Comparison of ENCODE assay signal across 10 mouse cellular contexts in the genomic region with DNA sequence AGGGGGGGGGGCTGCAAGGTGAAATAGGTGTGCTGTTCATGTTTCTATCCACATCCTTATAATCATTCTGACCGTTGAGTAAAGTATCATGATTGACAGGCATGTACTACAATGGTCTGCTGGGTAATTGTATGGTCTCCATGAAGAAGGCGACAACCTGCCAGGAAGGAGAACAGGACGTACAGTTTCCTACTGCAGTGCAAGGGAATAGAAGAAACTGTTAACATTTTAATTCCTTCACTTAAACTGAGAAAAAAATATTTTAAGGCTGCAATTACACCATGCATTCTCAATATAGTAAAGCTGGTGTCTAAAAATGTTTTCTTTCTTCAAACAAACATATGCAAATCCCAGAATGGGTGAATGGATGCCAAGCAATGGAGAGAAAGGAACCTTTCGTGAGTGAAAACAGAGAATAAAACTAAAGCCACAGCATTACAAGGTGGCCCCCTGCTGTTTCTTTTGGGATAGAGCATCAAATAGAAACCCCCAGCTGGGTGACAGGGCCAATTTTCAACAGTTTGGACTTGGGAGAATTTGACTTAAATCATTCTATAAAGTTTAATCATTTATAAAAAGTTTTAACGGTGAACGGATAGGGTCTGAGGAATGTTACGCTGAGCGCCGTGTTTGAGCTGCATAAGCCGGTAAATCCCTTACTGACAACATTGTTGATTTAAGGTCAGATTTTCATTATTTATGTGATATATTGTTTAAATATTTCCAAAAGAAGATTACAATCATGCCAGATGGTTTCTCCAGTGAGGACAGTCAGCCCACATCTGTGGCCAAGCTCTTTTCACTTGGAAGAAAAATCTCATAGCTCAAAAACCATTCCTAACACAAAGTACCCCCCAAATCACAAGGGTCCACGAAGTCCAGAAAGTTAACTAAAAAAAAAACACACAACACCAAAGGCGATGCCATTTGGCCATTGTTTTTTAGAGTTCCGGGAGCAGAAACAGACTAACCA. TPM values are rescaled to one million over a fixed set of nuclear protein-coding genes. Genes with fewer than 3 reads are reported as not detected.
DNase-seq lines count a peak whose midpoint lies in the region; ATAC-seq and TF ChIP-seq lines count a peak whose summit lies in the region.
"Had no signal": no experiment of that assay in that cellular context is flagged by ENCODE, and none has a peak within 500 bp of the region (broad histone marks: within the 10 kb centered on the region; RNA-seq: fewer than 3 reads in every experiment).

No protein-coding gene starts in this region.

- no peak overlapping the region for H3ac ChIP-seq in myocyte (ENCODE audit: control insufficient read depth, insufficient read length)

- peaks cover 3% of the 10 kb centered on the region; the same call in 1 of the 2 replicates for H3K4me1 ChIP-seq in forebrain, embryonic 15.5 days
- H3K4me1 ChIP-seq in forebrain, embryonic 12.5 days: no peaks in the 10 kb centered on the region

- intact Hi-C loops in heart, postnatal 14 days (cut with DNase I): loop anchor here (2.0 kb wide), 1 partner anchor 320 kb away; no protein-coding TSS in a partner anchor

- no peaks in the 10 kb centered on the region for H3K79me2 ChIP-seq in myocyte (ENCODE audit: control insufficient read depth, insufficient read depth)

- no peak overlapping the region for H3K4me3 ChIP-seq in forebrain, embryonic 15.5 days
- H3K4me3 ChIP-seq in forebrain, embryonic 12.5 days (replicated peaks): no peak overlapping the region
- H3K4me3 ChIP-seq in myocyte: no peak overlapping the region
- H3K4me3 ChIP-seq: megakaryocyte, embryonic 14.5 days had no signal

- H3K27ac ChIP-seq in forebrain, embryonic 15.5 days (replicated peaks): no peak overlapping the region
- H3K27ac ChIP-seq in forebrain, embryonic 12.5 days: no peak overlapping the region

- H3K36me3 ChIP-seq in forebrain, embryonic 15.5 days: no peaks in the 10 kb centered on the region
- no peaks in the 10 kb centered on the region for H3K36me3 ChIP-seq in forebrain, embryonic 12.5 days (replicated peaks)
- H3K36me3 ChIP-seq in myocyte (ENCODE audit: control insufficient read depth, insufficient read depth): no peaks in the 10 kb centered on the region

- 37% methylated on average over 13 of the region's 13 CpGs for WGBS in forebrain, embryonic 15.5 days
- WGBS in forebrain, embryonic 12.5 days: 46% methylated on average over 13 of the region's 13 CpGs

- no peaks in the 10 kb centered on the region for H3K9me3 ChIP-seq in forebrain, embryonic 15.5 days
- H3K9me3 ChIP-seq in forebrain, embryonic 12.5 days: no peaks in the 10 kb centered on the region
- H3K9me3 ChIP-seq: megakaryocyte, embryonic 14.5 days had no signal

- no peak overlapping the region for H3K9ac ChIP-seq in forebrain, embryonic 15.5 days (replicated peaks)
- H3K9ac ChIP-seq in forebrain, embryonic 12.5 days: no peak overlapping the region

- H3K27me3 ChIP-seq in forebrain, embryonic 15.5 days: no peaks in the 10 kb centered on the region
- no peaks in the 10 kb centered on the region for H3K27me3 ChIP-seq in forebrain, embryonic 12.5 days
- no peaks in the 10 kb centered on the region for H3K27me3 ChIP-seq in myocyte (ENCODE audit: control insufficient read depth, insufficient read depth, insufficient read length)
- H3K27me3 ChIP-seq: megakaryocyte, embryonic 14.5 days had no signal

- peak; percentile 19 for DNase-seq in urinary bladder, postnatal 25 days (ENCODE audit: low spot score)
- no peak for DNase-seq in urinary bladder, postnatal 36 days (ENCODE audit: low spot score in 2 of 2)
- DNase-seq in heart, postnatal 14 days: peak; percentile 23 to 65
- peak; percentile 11 to 31 for DNase-seq in layer of hippocampus, postnatal 36 days
- DNase-seq in spleen, postnatal 14 days (ENCODE audit: low spot score in 2 of 2): no peak

- no peak overlapping the region for H3K4me2 ChIP-seq in forebrain, embryonic 15.5 days (replicated peaks)
- H3K4me2 ChIP-seq in forebrain, embryonic 12.5 days: no peak overlapping the region
- peak overlapping the region; percentile 19 for H3K4me2 ChIP-seq in myocyte (ENCODE audit: low read depth)

- ATAC-seq in forebrain, embryonic 15.5 days (replicated peaks): peak; percentile 71
- ATAC-seq in forebrain, embryonic 12.5 days (ENCODE audit: low FRiP score): no peak

- no peak for TF ChIP-seq POLR2A in myocyte (IDR thresholded peaks at IDR 0.05; ENCODE audit: insufficient read length, low read depth)

TF ChIP-seq in myocyte, 11 proteins besides CTCF, POLR2A, EP300 and RAD21:
- no peak for TF ChIP-seq TCF3 (IDR thresholded peaks at IDR 0.05; ENCODE audit: insufficient read length, low read depth)
- TF ChIP-seq MYOD1 (IDR thresholded peaks at IDR 0.05; ENCODE audit: control insufficient read depth in 1 of 3, insufficient read length in 2 of 3, low read depth in 2 of 3): no peak
- TF ChIP-seq MAX (IDR thresholded peaks at IDR 0.05; ENCODE audit: low read depth): no peak
- no peak for TF ChIP-seq E2F4 (IDR thresholded peaks at IDR 0.05; ENCODE audit: insufficient read depth)
- no peak for TF ChIP-seq SRF (IDR thresholded peaks at IDR 0.05; ENCODE audit: control insufficient read depth, insufficient read length, low read depth)
- no peak for TF ChIP-seq TCF12 (IDR thresholded peaks at IDR 0.05; ENCODE audit: insufficient read depth, poor library complexity, severe bottlenecking)
- no peak for TF ChIP-seq USF1 (IDR thresholded peaks at IDR 0.05; ENCODE audit: low read depth)
- no peak for TF ChIP-seq CEBPB (IDR thresholded peaks at IDR 0.05; ENCODE audit: insufficient read depth, poor library complexity, severe bottlenecking)
- no peak for TF ChIP-seq MYOG (IDR thresholded peaks at IDR 0.05; ENCODE audit: control insufficient read depth in 1 of 3, insufficient read depth in 1 of 3, insufficient read length in 2 of 3, low read depth in 2 of 3)
- TF ChIP-seq REST (IDR thresholded peaks at IDR 0.05; ENCODE audit: insufficient read depth, insufficient read length): no peak

RNA-seq across cellular contexts. Expression of gene Supt20, which starts 19.8 kb away (rescaled TPM):
- polyA plus RNA-seq in forebrain, embryonic 15.5 days (2015; fragmentation: Nextera tagmentation; extraction: Ambion mirVana): 102 and 105 TPM in 2 replicates
- 122 and 127 TPM in 2 replicates for polyA plus RNA-seq in forebrain, embryonic 12.5 days (2016; fragmentation: Nextera tagmentation; extraction: Ambion mirVana)
- 10 to 100 TPM; 28.3 to 29.9 TPM for total RNA-seq in heart, postnatal 14 days (2021)
- 10 to 100 TPM; 53.5 to 55.7 TPM for total RNA-seq in layer of hippocampus, postnatal 36 days (2021)
- polyA plus RNA-seq in myocyte (2012; fragmentation: generic; extraction: Trizol): 13.0 TPM

RNA-seq across cellular contexts. Expression of gene Gm21958, which starts 41.3 kb away (rescaled TPM):
- polyA plus RNA-seq in forebrain, embryonic 15.5 days (2015; fragmentation: Nextera tagmentation; extraction: Ambion mirVana): 0.51 and 0.56 TPM in 2 replicates
- polyA plus RNA-seq in forebrain, embryonic 12.5 days (2016; fragmentation: Nextera tagmentation; extraction: Ambion mirVana): 1.3 and 2.0 TPM in 2 replicates
- total RNA-seq in heart, postnatal 14 days (2021): not detected
- not detected for total RNA-seq in layer of hippocampus, postnatal 36 days (2021)
- polyA plus RNA-seq in myocyte (2012; fragmentation: generic; extraction: Trizol): not detected
- total RNA-seq: gastrocnemius, postnatal 4 days had no signal

Comparison
In these comparisons a context has a peak if more than half of its experiments do, and no peak if none do; other contexts are left out.
1. DNase-seq: peak in urinary bladder, postnatal 25 days (single experiment), heart, postnatal 14 days (2 of 2) and layer of hippocampus, postnatal 36 days (2 of 2); none in urinary bladder, postnatal 36 days (0 of 2) and spleen, postnatal 14 days (0 of 2).